Mouse (Mus musculus) left cerebral cortex, postnatal 10 days (tissue): ENCODE measurements around the gene Atg101. TPM values are rescaled to one million over a fixed set of nuclear protein-coding genes. Genes with fewer than 3 reads are reported as not detected.

ENCODE experiments used
- DNase-seq, 2 experiments: peaks; one replicate each; pipeline ENCODE4 v3.0.0; 2021 to 2022; ENCODE audit warnings: low spot score in 2 of 2, mixed read lengths in 1 of 2; ENCODE audit errors: extremely low spot score in 1 of 2
- intact Hi-C: fragments of 180-260 bp; cut with DNase I; formaldehyde crosslinking; loops from one replicate; pipeline ENCODE4 v1.15.1; 2025
- total RNA-seq, 2 experiments: library from RNA; stranded (reverse); gene quantifications; 2 replicates each; pipeline ENCODE4 v1.2.3; 2021

The Atg101 gene
- total RNA-seq, 2 experiments from 2014 or later = 38.8 to 41.9 TPM

DNA sequence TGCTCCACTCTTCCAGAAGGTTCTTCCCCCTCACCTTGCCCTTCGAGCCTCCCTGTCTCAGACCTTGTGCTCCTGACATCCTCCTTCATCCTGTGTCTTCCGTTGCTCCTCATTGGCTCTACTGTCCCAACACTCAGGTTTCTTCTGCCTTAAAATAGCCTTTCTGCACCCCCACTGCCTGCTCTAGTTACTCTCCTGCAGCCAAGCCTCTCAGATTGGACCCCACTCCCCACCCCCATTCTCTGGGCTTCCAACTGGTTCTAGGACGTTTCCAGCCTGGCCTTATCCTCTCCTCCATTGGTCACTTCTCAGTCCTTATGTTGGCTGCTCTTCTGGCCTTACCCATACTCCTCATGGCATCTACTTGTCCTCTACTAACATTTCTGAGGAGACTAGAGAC is 18.1 kb downstream of the Atg101 start:
- no peak for DNase-seq
- intact Hi-C loops = no loop called here

DNA sequence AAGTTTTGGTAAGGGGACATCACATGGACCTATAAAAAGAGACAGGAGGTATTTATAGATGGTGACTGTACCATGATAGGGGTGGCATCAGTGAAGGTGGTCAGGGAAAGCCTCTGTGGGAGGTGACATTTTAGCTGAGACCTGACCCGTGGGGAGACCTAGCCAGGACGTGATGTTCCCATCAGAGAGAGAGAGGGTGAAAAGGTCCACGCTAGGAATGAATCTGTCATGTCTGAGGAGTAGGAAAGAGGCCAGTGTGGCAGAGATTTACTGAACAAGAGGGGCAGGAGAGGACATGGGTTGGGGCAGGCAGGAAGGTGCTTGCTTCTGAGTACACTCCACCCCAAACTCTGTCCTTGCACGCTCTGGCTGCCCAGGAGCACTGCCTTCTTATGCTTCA is 19.8 kb downstream of the Atg101 start:
- DNase-seq = no peak
- intact Hi-C loops = no loop called here

DNA sequence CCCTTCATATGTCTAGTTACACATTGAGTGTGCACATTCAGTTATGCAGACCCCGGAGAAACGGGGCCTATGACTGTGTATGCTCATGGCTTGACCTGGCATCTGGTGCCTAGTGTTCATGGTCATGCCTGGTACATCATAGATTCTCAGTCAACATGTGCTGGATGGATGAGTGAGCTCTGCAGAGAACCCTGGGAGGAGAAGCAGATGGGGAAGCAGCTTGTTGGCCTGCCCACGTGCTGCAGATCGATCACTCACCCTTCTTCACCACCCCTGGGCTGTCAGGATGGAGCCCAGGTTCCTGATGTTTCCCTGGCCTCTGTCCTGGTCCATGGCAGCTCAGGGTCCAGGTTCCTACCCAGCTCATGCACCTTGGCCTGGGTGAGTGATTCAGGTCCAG is 22.4 kb downstream of the Atg101 start:
- DNase-seq = no peak
- intact Hi-C loops = no loop called here

DNA sequence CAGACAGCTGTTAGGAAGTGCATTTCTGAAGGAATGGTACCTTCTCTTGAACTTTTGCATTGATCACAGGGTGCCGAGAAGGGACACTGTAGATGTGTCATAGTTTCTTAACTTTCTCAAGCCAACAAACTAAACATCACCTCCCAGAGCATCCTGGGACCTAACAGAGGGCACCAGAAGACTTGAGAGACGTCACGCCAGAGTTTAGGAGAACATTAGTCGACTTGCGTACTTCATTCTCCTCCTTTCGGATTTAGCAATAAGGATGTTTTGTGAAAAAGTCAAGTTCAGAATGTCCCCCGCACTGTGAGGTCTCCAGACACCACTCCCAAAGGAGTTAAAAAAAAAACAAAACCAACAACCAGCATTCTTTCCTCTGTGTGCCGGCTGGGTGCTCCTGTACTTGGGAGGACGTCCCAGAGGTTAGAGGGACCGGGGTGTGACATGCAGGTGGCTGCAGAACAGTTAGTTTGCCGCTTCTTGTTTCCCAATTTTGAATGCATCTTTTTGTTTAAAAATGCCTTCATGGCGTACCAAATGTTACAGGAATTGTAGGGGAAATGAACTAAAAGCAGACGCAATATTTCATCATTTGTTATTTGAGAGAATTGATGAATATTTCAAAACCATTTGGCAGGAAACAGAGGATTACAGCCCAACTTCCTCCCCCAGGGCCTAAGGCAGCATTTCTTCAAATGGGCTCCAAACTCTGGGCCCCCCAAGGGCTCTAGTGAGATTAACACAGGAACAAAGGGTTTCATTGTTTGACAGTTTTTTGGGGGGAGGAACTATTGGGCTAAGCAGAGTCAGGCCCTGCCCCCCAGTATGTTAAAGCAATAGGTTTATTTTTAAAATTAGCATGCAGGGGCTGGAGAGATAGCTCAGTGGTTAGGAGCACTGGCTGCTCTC is 24.6 kb downstream of the Atg101 start:
- intact Hi-C loops = no loop called here
- no peak for DNase-seq

DNA sequence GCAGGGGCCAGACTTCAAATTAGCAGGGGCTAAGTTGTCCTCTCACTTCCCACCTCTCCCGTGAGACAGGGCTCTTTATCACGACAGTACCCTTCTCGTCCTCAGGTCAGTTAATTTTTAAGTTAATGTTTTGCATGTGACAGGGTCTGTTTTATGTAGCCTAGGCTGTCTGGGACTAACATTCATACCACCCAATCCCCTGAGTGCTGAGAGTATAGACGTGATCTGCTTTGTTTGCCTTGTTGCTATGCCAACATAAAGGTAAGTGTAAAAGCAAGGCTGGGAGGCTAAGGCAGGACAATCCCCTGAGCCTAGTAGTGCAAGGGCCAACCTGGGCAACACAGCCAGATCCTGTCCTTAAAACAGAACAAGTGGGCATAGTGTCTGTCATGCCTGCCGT is 25.4 kb downstream of the Atg101 start:
- DNase-seq = no peak
- intact Hi-C loops = no loop called here

DNA sequence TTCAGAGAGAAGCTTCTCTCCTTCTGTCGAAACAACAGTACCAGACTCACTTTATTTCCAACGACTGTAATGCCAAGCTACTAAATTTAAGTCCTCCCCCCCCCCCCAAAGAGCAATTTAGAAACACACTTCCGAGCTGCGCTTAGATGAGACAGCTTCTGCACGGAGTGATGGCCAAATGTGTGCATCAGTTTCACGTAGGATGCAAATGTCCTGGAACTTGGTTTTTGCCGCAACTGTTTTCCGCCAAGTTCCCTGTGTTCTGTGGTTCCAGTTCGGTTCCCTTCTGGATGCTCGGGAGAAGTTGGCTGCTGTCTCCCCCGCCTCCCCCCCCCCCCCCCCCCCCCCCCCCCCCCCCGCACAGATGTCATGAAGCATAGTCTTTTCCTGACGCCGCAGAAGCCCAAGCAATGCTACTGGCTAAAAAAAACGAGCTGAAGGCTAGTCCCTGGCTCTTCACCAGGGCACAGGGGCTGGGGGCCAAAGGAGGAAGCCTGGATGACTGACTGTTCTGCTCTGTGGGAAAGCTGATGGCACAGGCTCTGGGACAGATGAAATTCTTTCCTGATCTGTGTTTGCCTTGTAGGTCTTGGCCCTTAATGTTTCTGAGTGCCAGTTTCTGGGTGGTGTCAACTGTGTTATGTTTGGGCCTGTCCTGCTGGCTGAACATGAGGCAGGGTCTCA is 27.2 kb downstream of the Atg101 start:
- intact Hi-C loops = loop anchor here (5.0 kb wide), 1 partner anchor 69 kb away; no protein-coding TSS in a partner anchor
- peak in 1 of 2 experiments; percentile 34 for DNase-seq

DNA sequence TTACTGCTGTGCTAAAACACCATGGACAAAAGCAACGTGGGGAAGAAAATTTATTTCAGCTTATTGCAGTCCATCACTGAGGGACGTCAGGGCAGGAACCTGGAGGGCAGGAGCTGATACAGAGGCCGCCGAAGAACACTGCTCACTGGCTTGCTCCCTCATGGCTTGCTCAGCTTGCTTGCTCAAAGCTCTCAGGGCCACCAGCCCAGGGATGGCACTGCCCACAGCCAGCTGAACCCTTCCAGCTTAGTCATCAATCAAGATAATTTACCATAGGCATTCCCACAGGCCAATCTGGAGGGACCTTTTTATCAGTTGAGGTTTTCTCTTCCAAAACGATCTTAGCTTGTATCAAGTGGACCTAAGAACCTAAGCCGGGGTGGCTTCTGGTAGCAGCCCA is 27.9 kb downstream of the Atg101 start:
- intact Hi-C loops = loop anchor here (5.0 kb wide), 1 partner anchor 70 kb away; no protein-coding TSS in a partner anchor
- no peak for DNase-seq

DNA sequence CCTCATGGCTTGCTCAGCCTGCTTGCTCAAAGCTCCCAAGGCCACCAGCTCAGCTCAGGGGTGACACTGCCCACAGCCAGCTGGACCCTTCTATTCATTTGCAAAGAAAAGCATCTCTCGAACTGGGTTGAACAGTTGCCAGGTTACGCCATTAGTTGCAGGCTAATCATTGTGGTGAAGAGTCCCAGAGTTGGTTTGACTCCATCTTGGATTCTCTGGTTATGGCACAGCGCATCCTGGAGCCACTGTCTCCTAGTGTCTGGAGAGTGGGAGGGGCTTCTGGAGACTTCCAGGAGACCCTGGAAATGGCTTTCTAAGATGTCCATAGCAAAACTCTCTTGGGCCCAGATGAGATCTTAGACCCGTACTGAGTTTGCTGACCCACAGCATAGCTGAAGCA is 31.3 kb downstream of the Atg101 start:
- intact Hi-C loops = no loop called here
- DNase-seq = no peak

DNA sequence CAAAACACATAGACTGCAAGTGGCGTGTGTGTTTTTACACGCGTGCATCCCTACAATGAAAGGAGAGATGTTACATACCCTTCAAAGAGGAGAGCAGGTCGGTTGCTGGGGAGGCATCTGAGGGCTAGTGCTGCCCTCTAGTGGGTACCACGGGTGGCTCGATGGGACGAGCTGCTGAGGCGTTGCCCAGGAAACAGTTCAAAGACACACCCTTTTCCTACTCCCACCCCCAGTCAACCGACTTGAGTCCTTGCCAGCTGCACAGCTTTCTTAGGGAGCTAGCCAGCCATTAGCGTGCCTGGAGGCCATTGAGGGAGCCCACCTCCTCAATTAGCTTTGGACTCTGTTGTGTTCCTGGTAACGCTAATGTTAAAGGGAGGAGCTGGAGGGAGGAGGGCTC is 31.8 kb downstream of the Atg101 start:
- peak; percentile 92 to 93 for DNase-seq
- intact Hi-C loops = no loop called here

DNA sequence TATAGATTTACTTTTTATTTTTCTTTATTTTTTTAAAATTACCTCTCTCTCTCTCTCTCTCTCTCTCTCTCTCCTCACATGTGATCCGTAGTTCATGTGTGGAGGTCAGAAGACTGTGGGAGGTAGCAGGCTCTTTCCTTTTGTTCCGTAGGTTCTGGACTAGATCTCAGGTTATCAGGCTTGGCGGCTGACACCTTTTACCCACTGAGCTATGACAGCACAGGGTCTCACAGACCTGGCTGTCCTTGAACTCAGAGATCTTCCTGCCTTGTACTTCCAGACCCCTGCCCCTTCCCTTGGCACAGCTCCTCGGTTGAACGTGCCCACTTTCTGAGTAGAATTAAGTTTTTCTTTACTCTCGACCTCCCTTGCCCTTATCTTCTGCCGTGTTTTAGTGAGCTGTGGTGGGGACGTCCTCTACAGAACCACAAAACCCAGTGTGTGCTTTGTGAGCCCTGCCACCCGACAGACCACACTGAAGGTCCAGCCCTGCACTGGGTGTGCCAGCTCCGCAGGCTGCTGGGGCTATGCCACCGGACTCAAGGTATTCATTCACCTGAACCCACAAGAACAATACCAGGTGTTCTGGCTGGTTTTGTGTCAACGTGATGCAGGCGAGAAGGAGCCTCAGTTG is 32.3 kb downstream of the Atg101 start:
- intact Hi-C loops = no loop called here
- DNase-seq = no peak

DNA sequence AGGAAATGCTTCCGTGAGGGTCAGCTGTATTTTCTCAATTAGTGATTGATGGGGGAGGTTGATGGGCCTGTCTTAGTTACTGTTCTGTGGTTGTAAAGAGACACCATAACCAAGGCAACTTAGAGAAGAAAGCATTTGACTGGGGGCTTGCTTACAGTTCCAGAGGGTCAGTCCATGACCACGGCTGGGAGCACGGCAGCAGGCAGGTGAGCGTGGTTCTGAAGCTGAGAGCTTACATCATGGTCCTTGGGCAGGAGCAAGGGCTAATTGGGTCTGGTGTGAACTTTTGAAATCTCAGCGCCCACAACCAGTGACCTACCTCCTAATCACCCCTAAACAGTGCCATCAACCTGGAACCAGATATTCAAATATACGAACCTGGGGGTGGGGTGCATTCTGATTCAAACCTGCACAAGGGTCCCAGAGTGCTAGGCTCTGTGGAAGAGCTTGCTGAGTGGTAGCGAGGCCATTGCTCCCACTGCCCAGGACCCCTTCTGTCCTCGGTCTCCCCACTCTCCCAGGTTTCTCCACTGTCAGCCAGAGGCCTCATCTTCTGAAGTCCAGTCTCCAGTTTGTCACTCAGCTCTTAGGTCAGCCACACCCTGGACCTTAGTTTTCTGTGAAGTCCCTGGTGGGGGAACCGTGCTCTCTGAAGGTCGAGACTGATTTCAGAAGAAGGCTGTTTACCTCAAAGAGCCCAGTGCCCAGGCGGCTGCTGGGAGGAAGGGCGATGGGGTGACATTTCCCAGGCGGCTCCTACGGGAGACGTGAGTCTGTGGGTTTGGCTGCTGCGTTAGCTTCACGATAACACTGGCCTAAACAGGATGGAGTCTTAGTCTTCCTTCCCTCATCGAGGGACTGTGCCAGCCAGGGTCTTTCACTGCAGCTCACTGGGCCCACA is 33.1 kb downstream of the Atg101 start:
- intact Hi-C loops = no loop called here
- DNase-seq = no peak

DNA sequence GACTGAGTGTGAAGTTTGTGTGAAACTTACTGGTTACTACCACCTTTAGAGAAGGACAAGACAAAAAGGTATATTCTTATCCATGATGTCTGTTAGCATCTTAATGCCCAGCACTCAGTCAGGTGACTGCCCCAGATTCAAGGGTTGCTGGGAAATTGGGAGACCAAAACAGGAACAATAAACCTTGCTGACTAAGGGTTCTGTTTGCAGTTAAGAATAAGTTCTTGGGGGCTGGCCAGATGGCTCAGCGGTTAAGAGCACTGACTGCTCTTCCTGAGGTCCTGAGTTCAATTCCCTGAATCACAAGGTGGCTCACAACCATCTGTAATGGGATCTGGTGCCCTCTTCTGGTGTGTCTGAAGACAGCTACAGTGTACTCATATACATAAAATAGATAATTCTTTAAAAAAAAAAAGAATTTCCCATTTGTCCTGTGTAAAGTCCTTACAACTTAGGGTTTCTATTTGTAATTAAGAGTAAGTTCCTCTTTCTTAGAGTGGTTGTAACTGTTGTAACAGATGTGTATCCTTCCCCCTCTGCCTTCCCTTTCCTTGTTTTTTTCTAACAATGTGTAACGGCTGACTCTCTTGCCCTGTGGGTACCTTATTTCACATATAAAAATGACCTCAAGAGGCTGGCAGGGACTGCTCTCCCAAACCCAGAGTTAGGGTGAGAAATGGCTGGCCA is 33.9 kb downstream of the Atg101 start:
- intact Hi-C loops = no loop called here
- DNase-seq = no peak

DNA sequence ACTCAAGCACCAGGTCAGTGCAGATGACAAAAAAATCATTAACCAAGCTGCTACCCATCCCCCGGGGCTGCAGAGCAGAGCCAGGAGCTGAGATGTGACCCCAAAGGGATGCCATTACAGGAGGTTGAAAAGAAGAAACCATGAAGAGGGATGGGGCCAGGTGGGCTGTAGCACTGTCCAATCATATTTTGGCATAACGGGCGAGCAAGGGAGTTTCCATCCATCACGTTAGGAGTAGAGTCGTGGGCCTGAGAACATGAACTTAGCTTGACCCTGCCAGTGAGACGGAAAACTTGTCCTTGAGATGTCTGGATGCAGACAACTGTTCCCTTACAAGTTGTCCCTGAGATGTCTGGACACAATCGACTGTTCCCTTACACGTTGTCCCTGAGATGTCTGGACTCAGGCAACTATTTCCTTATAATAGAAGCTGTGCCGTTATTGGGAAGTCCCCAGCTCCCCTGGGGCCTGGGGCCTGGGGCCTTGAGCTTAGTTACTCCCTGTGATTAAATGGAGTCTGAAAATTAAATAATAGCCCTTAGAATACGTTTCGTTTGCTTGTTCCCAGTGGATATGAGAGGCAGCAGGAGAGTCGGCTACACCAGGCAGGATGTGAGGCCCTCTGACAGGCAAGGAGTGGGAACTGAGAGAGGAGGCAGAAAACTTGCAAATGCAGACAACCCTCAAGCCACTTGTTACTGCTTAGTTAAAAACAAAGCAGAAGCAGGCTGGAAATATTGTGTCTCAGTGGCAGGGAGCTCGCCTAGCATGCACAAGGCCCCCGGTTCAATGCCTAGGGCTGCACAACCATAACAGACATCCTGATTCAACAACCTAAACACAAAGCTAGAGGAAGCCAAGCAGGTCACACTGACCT is 35.1 kb downstream of the Atg101 start:
- no peak for DNase-seq
- intact Hi-C loops = no loop called here

DNA sequence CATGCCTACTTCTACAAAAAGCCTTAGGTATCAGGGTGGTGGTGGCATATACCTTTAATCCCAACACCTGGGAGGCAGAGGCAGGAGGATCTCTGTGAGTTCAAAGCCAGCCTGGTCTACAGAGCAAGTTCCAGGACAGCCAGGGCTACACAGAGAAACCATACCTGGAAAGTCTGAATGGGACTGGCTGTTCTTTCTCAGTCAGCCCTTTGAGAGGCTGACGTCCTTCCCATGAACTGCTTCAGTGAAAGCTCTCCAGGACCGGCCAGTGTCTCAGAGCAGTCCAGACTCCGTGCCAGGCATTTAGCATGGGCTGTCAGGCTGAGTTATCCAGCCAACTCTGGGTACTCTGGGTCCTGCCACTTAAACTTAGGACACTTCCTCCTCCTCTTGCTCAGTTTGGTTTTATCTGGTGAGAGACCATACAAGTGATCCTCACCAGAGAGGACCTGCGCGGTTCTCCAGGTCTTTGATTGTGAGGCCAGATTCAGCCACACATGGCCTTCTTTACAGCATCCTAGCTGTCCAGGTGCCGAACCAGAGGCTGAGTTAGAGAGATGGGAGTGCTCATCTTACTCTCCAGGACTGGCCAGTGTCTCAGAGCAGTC is 36.0 kb downstream of the Atg101 start:
- no peak for DNase-seq
- intact Hi-C loops = no loop called here

DNA sequence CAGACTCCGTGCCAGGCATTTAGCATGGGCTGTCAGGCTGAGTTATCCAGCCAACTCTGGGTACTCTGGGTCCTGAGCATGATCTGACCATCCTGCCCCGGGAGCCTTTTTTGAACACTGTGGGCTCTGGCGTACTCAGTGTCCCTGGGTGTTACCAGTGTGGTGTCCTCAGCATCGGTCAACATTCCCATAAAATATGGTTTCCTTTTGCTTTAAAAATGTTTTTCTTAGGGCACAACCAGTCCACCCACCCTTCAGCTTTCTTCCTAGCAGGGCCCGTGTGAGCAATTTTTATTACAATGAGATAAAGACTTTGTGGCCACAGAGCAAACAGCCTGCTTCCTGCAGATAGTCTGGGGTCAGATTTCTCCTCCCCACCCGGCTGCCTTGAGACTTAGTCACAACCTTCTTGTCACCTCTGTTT is 36.6 kb downstream of the Atg101 start:
- no peak for DNase-seq
- intact Hi-C loops = no loop called here

DNA sequence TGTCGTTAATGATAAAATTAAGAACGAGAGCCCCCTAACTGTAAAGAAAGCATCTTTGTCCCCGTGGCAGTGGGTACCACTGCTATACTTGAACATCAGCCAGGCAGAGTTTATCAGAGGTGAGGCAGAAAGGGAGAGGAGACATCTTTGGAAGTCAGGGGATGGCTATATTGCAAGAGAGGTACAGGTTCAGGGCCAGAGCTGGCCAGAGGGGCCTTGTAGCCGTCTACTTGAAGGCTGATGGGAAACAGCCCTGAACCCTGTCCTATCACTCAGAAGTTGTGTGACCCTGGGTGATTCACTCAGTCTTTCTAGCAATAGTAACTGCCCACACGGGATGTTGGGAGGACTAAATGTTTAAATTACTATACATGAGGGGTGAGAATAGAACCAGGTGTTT is 37.1 kb downstream of the Atg101 start:
- intact Hi-C loops = no loop called here
- DNase-seq = no peak

DNA sequence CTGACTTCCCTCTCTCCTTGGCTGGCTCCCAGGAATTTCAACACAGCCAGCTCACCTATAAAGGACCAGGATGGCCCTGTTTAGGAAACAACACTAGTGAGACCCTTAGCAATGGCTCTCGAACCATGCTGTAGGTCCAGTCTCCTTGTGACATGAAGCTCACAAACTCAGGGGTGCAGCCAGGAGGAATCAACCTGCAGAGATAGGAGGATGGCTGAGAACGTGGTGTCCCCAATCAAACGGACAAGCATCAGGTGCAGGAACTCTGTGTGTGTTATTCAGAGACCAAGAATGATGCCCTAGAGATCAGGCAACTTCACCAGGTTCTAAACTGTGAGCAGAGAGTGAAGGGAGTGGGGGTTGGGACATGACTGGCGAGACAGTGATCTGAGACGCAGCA is 38.0 kb downstream of the Atg101 start:
- DNase-seq = no peak
- intact Hi-C loops = no loop called here
